Mouse (Mus musculus) thymus, adult 2 months (tissue): ENCODE results near the gene Mmp20. TPM values are rescaled to one million over a fixed set of nuclear protein-coding genes. Genes with fewer than 3 reads are reported as not detected.

Source experiments
- DNase-seq: peaks from one replicate; pipeline ENCODE4 v3.0.0; 2021
- H3K27ac ChIP-seq: fragments of 200-500 bp; 2 replicates; pipeline ENCODE4 v1.5.1; 2012; ENCODE audit warnings: low read length, control low read depth; ENCODE audit not compliant: control insufficient read depth, insufficient read depth
- H3K27me3 ChIP-seq: fragments of 200-500 bp; 2 replicates; pipeline ENCODE4 v1.6.1; 2012; ENCODE audit warnings: mild to moderate bottlenecking, low read length, moderate library complexity, mixed read lengths; ENCODE audit not compliant: control insufficient read depth, insufficient read depth
- H3K36me3 ChIP-seq: fragments of 200-500 bp; 2 replicates; pipeline ENCODE4 v1.6.1; 2012; ENCODE audit warnings: mild to moderate bottlenecking, low read length, moderate library complexity; ENCODE audit not compliant: control insufficient read depth, insufficient read depth
- H3K4me1 ChIP-seq: fragments of 200-500 bp; replicated peaks from 2 replicates; pipeline ENCODE4 v1.6.1; 2012; ENCODE audit warnings: low read length; ENCODE audit not compliant: control insufficient read depth, insufficient read depth
- H3K4me3 ChIP-seq: fragments of 200-500 bp; 2 replicates; pipeline ENCODE4 v1.5.1; 2012; ENCODE audit warnings: mild to moderate bottlenecking, low read length, control low read depth, moderate library complexity; ENCODE audit not compliant: control insufficient read depth, insufficient read depth
- CTCF ChIP-seq: fragments of 200-500 bp; IDR thresholded peaks from 2 replicates; pipeline ENCODE4 v1.5.1; 2012; ENCODE audit warnings: mild to moderate bottlenecking, control low read depth, low read length, moderate library complexity, borderline replicate concordance; ENCODE audit not compliant: control insufficient read depth, poor library complexity, insufficient read depth; ENCODE audit errors: extremely low read depth
- POLR2A ChIP-seq: fragments of 200-500 bp; IDR thresholded peaks from 2 replicates; pipeline ENCODE4 v1.6.1; 2012; ENCODE audit warnings: mild to moderate bottlenecking, low read length, control low read depth, moderate library complexity; ENCODE audit not compliant: control insufficient read depth, poor library complexity, insufficient read depth; ENCODE audit errors: extremely low read depth
- WGBS: fragments of 180-500 bp; shearing (Covaris S2); methylation state at CpG from one replicate; pipeline ENCODE4 v1.1.7; 2018; 5-methylcytosine and 5-hydroxymethylcytosine counted together
- polyA plus RNA-seq: library from polyadenylated mRNA; depleted of rRNA; stranded (reverse); fragments of >200 nt; gene quantifications from 2 replicates; pipeline ENCODE4 v1.2.3, GENCODE M21; 2012; rRNA removed

Gene Mmp20
- polyA plus RNA-seq, 1 experiment, result 0.04 TPM

- Histone ChIP-seq H3K27me3 (no peaks in the 10 kb centered on the region), H3K36me3 (no peaks in the 10 kb centered on the region), H3K27ac (no peak overlapping the region), H3K4me1 (no peaks in the 10 kb centered on the region), H3K4me3 (no peak overlapping the region)
- TF ChIP-seq POLR2A (no peak), CTCF (no peak)
- 41% methylated on average over 4 of the region's 4 CpGs for WGBS
- peak; percentile 61 for DNase-seq
Measured at GRCm38 (mm10) chr9:7714062-7714907, 86.3 kb downstream of the Mmp20 start.

GRCm38 (mm10) chr9:7714908-7715175 lies 86.8 kb downstream of the Mmp20 start:
- no peak for DNase-seq
- H3K4me1 ChIP-seq, result no peaks in the 10 kb centered on the region
- WGBS, result 89% methylated on average over 2 of the region's 2 CpGs
- TF ChIP-seq CTCF (no peak), POLR2A (no peak)
- H3K4me3 ChIP-seq, result no peak overlapping the region
- H3K36me3 ChIP-seq, result no peaks in the 10 kb centered on the region
- no peak overlapping the region for H3K27ac ChIP-seq
- no peaks in the 10 kb centered on the region for H3K27me3 ChIP-seq

- H3K36me3 ChIP-seq, result no peaks in the 10 kb centered on the region
- H3K27me3 ChIP-seq, result no peaks in the 10 kb centered on the region
- no peak overlapping the region for H3K4me3 ChIP-seq
- TF ChIP-seq CTCF, result no peak
- DNase-seq, result no peak
- no peak overlapping the region for H3K27ac ChIP-seq
- no peaks in the 10 kb centered on the region for H3K4me1 ChIP-seq
- 100% methylated on average over 1 of the region's 1 CpGs for WGBS
Measured at GRCm38 (mm10) chr9:7721543-7721942, 93.5 kb downstream of the Mmp20 start.

Other genes starting within 250 kb of the Mmp20 start
- not detected in 2 replicates for gene Mmp1b, start 240.2 kb upstream of the Mmp20 start, polyA plus RNA-seq
- gene Mmp3, start 182.4 kb upstream of the Mmp20 start, polyA plus RNA-seq, result 1.2 and 1.3 TPM in 2 replicates
- gene Mmp10, start 125.9 kb upstream of the Mmp20 start, polyA plus RNA-seq, result not detected in 2 replicates
- gene Mmp8, start 69.8 kb upstream of the Mmp20 start, polyA plus RNA-seq, result 0.31 and 0.64 TPM in 2 replicates
- 0.24 and 0.47 TPM in 2 replicates for gene Mmp27, start 56.8 kb upstream of the Mmp20 start, polyA plus RNA-seq
- gene Mmp7, start 63.9 kb downstream of the Mmp20 start, polyA plus RNA-seq, result 1.1 and 2.3 TPM in 2 replicates
- 123 and 128 TPM in 2 replicates for gene Tmem123, start 135.8 kb downstream of the Mmp20 start, polyA plus RNA-seq
- 43.5 and 43.6 TPM in 2 replicates for gene Birc2, start 208.8 kb downstream of the Mmp20 start, polyA plus RNA-seq
- gene Birc3, start 245.0 kb downstream of the Mmp20 start, polyA plus RNA-seq, result 30.7 and 33.5 TPM in 2 replicates